Mouse (Mus musculus) G1E (cell line): ENCODE measurements around the gene Casp8ap2. TPM values are rescaled to one million over a fixed set of nuclear protein-coding genes. Genes with fewer than 3 reads are reported as not detected.

ENCODE experiments used
- ATAC-seq: 2 replicates; pipeline ENCODE4 v1.8.0; 2016; ENCODE audit warnings: mild to moderate bottlenecking; ENCODE audit not compliant: insufficient number of reproducible peaks, poor library complexity, low FRiP score, severe bottlenecking; ENCODE audit errors: extremely low read depth
- DNase-seq: peaks from one replicate; pipeline ENCODE4 v3.0.0; 2012; ENCODE audit warnings: low spot score
- H3K27me3 ChIP-seq: 2 replicates; pipeline ENCODE4 v1.6.1; 2012; ENCODE audit warnings: mild to moderate bottlenecking, low read length, inconsistent platforms; ENCODE audit not compliant: insufficient read depth
- H3K36me3 ChIP-seq: replicated peaks from 2 replicates; pipeline ENCODE3; 2012; ENCODE audit warnings: mild to moderate bottlenecking, inconsistent platforms
- H3K4me1 ChIP-seq: 2 replicates; pipeline ENCODE4 v1.6.1; 2012; ENCODE audit warnings: low read depth, low read length, inconsistent platforms, mixed read lengths; ENCODE audit not compliant: insufficient read depth
- H3K4me3 ChIP-seq: 2 replicates; pipeline ENCODE4 v1.5.1; 2012; ENCODE audit warnings: low read depth, mild to moderate bottlenecking, inconsistent platforms, low read length, moderate library complexity, mixed read lengths
- H3K9me3 ChIP-seq: replicated peaks from 2 replicates; pipeline ENCODE4 v1.6.1; 2012; ENCODE audit warnings: inconsistent platforms
- CTCF ChIP-seq: IDR thresholded peaks from 2 replicates; pipeline ENCODE4 v1.5.1; 2012; ENCODE audit warnings: low read depth, low read length, inconsistent platforms, mixed read lengths
- GATA1 ChIP-seq: IDR thresholded peaks from 2 replicates; pipeline ENCODE4 v1.6.1; 2012; ENCODE audit warnings: borderline replicate concordance, low read length, inconsistent platforms, mixed read lengths
- GATA2 ChIP-seq: IDR thresholded peaks from 2 replicates; pipeline ENCODE4 v1.6.1; 2012; ENCODE audit warnings: low read depth, low read length, inconsistent platforms, borderline replicate concordance
- POLR2AphosphoS5 ChIP-seq: IDR thresholded peaks from 2 replicates; pipeline ENCODE4 v1.6.1; 2012; ENCODE audit warnings: low read depth, low read length, inconsistent platforms; ENCODE audit not compliant: insufficient replicate concordance
- TAL1 ChIP-seq: conservative IDR thresholded peaks from 2 replicates; pipeline ENCODE4 v1.6.1; 2012; ENCODE audit warnings: low read depth, low read length, inconsistent platforms, mixed read lengths
- polyA plus RNA-seq: library from polyadenylated mRNA; stranded (reverse); fragments of >175 nt; gene quantifications from 2 replicates; pipeline ENCODE4 v1.2.3, GENCODE M21; 2012
- total RNA-seq, 2 experiments: library from RNA; stranded (forward) in 1 of 2; stranded (reverse) in 1 of 2; fragments of 200-1000 nt in 1 of 2; fragments of >200 nt in 1 of 2; fragmentation: Nextera tagmentation in 1 of 2; gene quantifications; 2 replicates each; pipeline ENCODE4 v1.2.3; 2014 to 2017

Casp8ap2 gene
- total and polyA plus RNA-seq, 3 experiments: 11.8 to 88.9 (median 80.7) TPM

- H3K4me3 ChIP-seq: no peak overlapping the region
- peaks cover 7% of the 10 kb centered on the region for H3K27me3 ChIP-seq
- TF ChIP-seq POLR2AphosphoS5: no peak
- no peak for TF ChIP-seq GATA1
- TF ChIP-seq CTCF: no peak
- TF ChIP-seq GATA2: no peak
- TF ChIP-seq TAL1: no peak
- ATAC-seq: no peak
- H3K9me3 ChIP-seq: no peaks in the 10 kb centered on the region
- H3K36me3 ChIP-seq: no peaks in the 10 kb centered on the region
- no peak for DNase-seq
- H3K4me1 ChIP-seq: peaks cover 23% of the 10 kb centered on the region
These were observed 27.0 kb upstream of the Casp8ap2 start for GRCm38 (mm10) chr4:32588237-32588636.

GRCm38 (mm10) chr4:32601135-32601534 is 14.1 kb upstream of the Casp8ap2 start:
- Histone ChIP-seq H3K27me3 (0 out of 2 replicates have a peak, but pooled peaks cover 4% of the 10 kb centered on the region), H3K36me3 (no peaks in the 10 kb centered on the region), H3K9me3 (no peaks in the 10 kb centered on the region), H3K4me3 (no peak overlapping the region), H3K4me1 (no peaks in the 10 kb centered on the region)
- DNase-seq (peak; percentile 22), ATAC-seq (no peak)
- TF ChIP-seq TAL1 (no peak), GATA2 (no peak), CTCF (no peak), GATA1 (no peak), POLR2AphosphoS5 (no peak)

- H3K36me3 ChIP-seq: no peaks in the 10 kb centered on the region
- no peak for DNase-seq
These were observed 12.6 kb upstream of the Casp8ap2 start, which contains the start of gene Gja10 for GRCm38 (mm10) chr4:32602660-32603059. Gene Gja10 (minus strand): TSS chr4:32602760.

GRCm38 (mm10) chr4:32621637-32622036 is 6.4 kb downstream of the Casp8ap2 start:
- no peaks in the 10 kb centered on the region for H3K9me3 ChIP-seq
- DNase-seq (no peak), ATAC-seq (no peak)
- peaks cover 36% of the 10 kb centered on the region for H3K4me1 ChIP-seq
- H3K36me3 ChIP-seq: peaks cover 71% of the 10 kb centered on the region
- TF ChIP-seq POLR2AphosphoS5: no peak
- TF ChIP-seq CTCF: no peak
- no peak for TF ChIP-seq GATA2
- no peak for TF ChIP-seq TAL1
- TF ChIP-seq GATA1: no peak
- no peak overlapping the region for H3K4me3 ChIP-seq
- H3K27me3 ChIP-seq: no peaks in the 10 kb centered on the region

More at GRCm38 (mm10) chr4:32602660-32603059, 12.6 kb upstream of the Casp8ap2 start, which contains the start of gene Gja10:
- Histone ChIP-seq H3K27me3 (peaks cover 8% of the 10 kb centered on the region; the same call in 1 of the 2 replicates), H3K4me3 (no peak within 1 kb of the TSS), H3K9me3 (no peaks in the 10 kb centered on the region), H3K4me1 (no peaks in the 10 kb centered on the region)
- no peak for TF ChIP-seq POLR2AphosphoS5
- no peak for TF ChIP-seq GATA2
- no peak for TF ChIP-seq GATA1
- no peak for ATAC-seq

- peak; percentile 75 for ATAC-seq
These were observed 36.4 kb downstream of the Casp8ap2 start for GRCm38 (mm10) chr4:32651669-32652068.

GRCm38 (mm10) chr4:32656146-32656904 is 41.1 kb downstream of the Casp8ap2 start:
- Histone ChIP-seq H3K4me3 (peak overlapping the region; percentile 87), H3K36me3 (peaks cover 56% of the 10 kb centered on the region), H3K9me3 (no peaks in the 10 kb centered on the region), H3K4me1 (peaks cover 36% of the 10 kb centered on the region), H3K27me3 (no peaks in the 10 kb centered on the region)
- TF ChIP-seq TAL1: no peak
- no peak for TF ChIP-seq POLR2AphosphoS5
- no peak for TF ChIP-seq GATA1
- TF ChIP-seq CTCF: no peak
- no peak for TF ChIP-seq GATA2
- DNase-seq: no peak
- ATAC-seq: no peak

More at GRCm38 (mm10) chr4:32651669-32652068, 36.4 kb downstream of the Casp8ap2 start:
- no peaks in the 10 kb centered on the region for H3K9me3 ChIP-seq
- no peak for DNase-seq
- H3K27me3 ChIP-seq: no peaks in the 10 kb centered on the region
- peaks cover 63% of the 10 kb centered on the region for H3K36me3 ChIP-seq
- no peak overlapping the region for H3K4me3 ChIP-seq
- TF ChIP-seq GATA2: no peak
- no peak for TF ChIP-seq POLR2AphosphoS5
- no peak for TF ChIP-seq GATA1
- no peak for TF ChIP-seq TAL1
- no peak for TF ChIP-seq CTCF
- peaks cover 11% of the 10 kb centered on the region for H3K4me1 ChIP-seq
